Mouse (Mus musculus): Measurements from ENCODE around the gene Rs1.
"Not testable (repeated sequence)": the region's sequence is repeated elsewhere in the genome, so short reads cannot be mapped to it uniquely, and the experiment has no call there.

Gene Rs1

GRCm38 (mm10) chrX:160767713-160768112 is at the start of gene Rs1:
Rs1 (plus strand) TSS chrX:160768013.
- no peak for DNase-seq (ENCODE audit: extremely low read depth, low read depth, low spot score)

GRCm38 (mm10) chrX:160735650-160736049 is 32.2 kb upstream of the Rs1 start, which contains the start of gene Ppef1:
Ppef1 (minus strand) TSS chrX:160735765.
- DNase-seq (ENCODE audit: extremely low read depth, low read depth, low spot score), result no peak

GRCm38 (mm10) chrX:160745399-160745798 is 22.4 kb upstream of the Rs1 start:
- DNase-seq (ENCODE audit: extremely low read depth, low read depth, low spot score), result no peak

GRCm38 (mm10) chrX:160748653-160749052 is 19.2 kb upstream of the Rs1 start:
- DNase-seq (ENCODE audit: extremely low read depth, low read depth, low spot score), result no peak

GRCm38 (mm10) chrX:160750808-160751207 is 17.0 kb upstream of the Rs1 start:
- no peak for DNase-seq (ENCODE audit: extremely low read depth, low read depth, low spot score)

- no peak for DNase-seq (ENCODE audit: extremely low read depth, low read depth, low spot score)
Measured at GRCm38 (mm10) chrX:160765389-160766232, 2.2 kb upstream of the Rs1 start.

GRCm38 (mm10) chrX:160766233-160766616 is 1.6 kb upstream of the Rs1 start:
- DNase-seq (ENCODE audit: extremely low read depth, low read depth, low spot score), result no peak

- not testable (repeated sequence) for DNase-seq (ENCODE audit: extremely low read depth, low read depth, low spot score)
Measured at GRCm38 (mm10) chrX:160769622-160770021, 1.8 kb downstream of the Rs1 start.

GRCm38 (mm10) chrX:160773033-160773432 is 5.2 kb downstream of the Rs1 start:
- DNase-seq (ENCODE audit: extremely low read depth, low read depth, low spot score), result no peak

- DNase-seq (ENCODE audit: extremely low read depth, low read depth, low spot score), result no peak
Measured at GRCm38 (mm10) chrX:160782276-160782675, 14.5 kb downstream of the Rs1 start.

GRCm38 (mm10) chrX:160794920-160795319 is 27.1 kb downstream of the Rs1 start:
- no peak for DNase-seq (ENCODE audit: extremely low read depth, low read depth, low spot score)

- DNase-seq (ENCODE audit: extremely low read depth, low read depth, low spot score), result no peak
Measured at GRCm38 (mm10) chrX:160804409-160805150, 36.8 kb downstream of the Rs1 start.

- DNase-seq (ENCODE audit: extremely low read depth, low read depth, low spot score), result no peak
Measured at GRCm38 (mm10) chrX:160808226-160808625, 40.4 kb downstream of the Rs1 start.

Measured in fat pad, adult 2 months (tissue).